Mouse (Mus musculus): ENCODE measurements around the gene Vmn1r85.
A peak's percentile ranks its signal among the peaks of the same experiment; 100 is the strongest.
"Not testable (repeated sequence)": the region's sequence is repeated elsewhere in the genome, so short reads cannot be mapped to it uniquely, and the experiment has no call there.

Vmn1r85 gene

DNA sequence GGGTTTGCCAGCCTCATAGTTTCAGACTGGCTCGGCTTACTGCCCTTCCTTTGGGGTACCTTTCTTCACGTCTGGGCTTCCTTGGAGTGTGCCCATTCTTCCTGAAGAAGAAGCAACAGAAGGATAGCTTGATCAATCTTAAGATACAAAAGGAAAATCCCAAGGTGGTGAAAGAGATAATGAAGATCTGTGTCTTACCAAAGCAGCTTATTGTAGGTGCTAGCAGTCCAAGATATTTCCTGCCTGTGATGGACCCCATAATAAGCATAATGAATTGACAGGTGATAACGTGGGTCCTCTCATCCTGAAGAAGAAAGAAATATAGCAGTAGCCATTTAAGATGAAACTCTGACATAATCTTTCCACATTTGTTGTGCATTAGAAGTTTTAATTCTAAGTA is at the start of gene Vmn1r85:
TSS of gene Vmn1r85 (minus strand) at position 101 of the 400 bp plus-strand sequence.
- no peak for DNase-seq (ENCODE audit: low spot score in 2 of 2)

DNA sequence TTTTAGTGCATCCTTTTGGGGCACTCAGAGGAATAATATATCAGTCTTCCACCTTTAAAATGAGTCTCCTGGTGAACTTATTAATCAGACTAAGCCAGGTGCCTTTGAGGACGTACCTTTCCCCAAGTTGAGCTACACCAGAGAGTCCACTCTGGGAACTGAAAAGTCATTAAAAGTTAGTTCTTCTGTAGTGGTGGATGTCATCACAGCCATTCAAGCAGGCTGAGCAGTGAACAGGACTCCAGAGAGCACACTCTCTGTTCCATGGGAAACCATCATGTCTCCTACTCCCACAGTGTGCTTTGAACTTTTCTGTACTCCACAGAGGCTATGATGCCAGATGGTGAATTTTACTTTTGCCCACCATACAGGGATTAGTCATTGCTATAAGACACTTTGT is 45.1 kb upstream of the Vmn1r85 start, which contains the start of gene Vmn1r87:
TSS of gene Vmn1r87 (minus strand) at position 101 of the 400 bp plus-strand sequence.
- DNase-seq (ENCODE audit: low spot score in 2 of 2): no peak

DNA sequence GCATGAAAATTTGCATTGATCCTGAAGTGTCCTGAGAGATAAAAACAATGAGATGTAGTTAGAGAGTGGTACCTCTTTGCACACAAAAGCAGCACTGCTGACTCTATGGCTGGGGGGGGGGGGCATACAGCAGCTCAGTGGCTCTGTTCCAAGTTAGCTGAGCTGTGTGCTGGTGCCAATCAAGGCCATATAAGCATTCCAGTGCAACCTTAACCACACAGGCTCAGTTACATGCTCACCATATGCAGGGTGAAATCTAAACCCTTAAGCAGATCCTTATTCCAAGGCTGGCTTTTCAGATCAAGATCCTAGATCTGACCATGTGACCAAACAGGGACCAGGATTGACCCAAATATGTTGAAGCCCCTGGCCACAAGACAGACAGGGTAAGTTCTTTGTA is 42.4 kb upstream of the Vmn1r85 start:
- no peak for DNase-seq (ENCODE audit: low spot score in 2 of 2)

DNA sequence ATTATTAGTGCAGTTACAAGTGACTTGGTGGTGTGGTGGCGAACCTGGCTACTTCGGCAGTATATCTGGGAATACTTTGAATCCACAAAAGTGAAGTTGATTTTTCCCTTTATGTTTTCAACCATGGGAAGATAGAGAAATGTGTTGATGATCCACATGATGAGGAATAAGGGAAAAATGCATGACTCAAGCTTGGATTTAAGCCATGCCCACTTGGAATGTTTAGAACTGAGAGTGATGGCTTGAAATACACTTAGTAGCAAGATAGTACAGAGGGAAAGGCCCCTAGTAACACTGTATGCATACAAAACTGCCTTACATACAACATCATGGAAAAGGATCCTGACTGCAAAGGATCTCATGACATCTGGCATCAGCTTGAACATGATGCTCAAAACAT is 36.9 kb upstream of the Vmn1r85 start:
- no peak for DNase-seq (ENCODE audit: low spot score in 2 of 2)

DNA sequence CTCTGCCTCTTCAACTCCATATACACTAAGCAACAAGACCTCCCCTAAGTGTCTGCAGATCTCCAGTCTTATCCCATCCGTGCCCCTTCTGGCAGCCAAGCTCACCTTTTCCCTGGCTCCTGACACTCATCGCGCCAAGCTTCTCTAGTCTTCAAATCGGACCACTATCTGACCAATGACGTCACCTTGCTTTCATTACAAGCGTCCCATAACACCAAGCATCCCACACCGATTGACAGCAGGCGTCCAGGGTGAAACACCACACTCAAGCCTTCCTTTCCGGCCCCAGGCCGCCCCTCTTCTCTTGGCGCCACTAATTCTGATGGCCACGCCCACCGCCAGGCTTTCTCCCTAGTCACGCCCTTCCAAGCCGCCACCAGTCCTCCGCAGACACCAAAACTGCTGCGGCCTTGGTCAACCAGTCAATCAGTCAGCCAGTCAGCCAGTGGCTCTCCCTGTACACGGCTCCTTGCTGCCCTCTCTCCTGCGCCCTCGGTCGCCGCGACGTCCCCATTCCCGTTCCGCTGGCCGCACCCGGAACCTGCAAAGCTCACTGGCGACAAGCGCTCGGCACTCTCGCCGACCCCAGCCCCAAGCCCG is 28.7 kb upstream of the Vmn1r85 start:
- DNase-seq (ENCODE audit: low spot score in 2 of 2): peak in 1 of 2 experiments; percentile 1

DNA sequence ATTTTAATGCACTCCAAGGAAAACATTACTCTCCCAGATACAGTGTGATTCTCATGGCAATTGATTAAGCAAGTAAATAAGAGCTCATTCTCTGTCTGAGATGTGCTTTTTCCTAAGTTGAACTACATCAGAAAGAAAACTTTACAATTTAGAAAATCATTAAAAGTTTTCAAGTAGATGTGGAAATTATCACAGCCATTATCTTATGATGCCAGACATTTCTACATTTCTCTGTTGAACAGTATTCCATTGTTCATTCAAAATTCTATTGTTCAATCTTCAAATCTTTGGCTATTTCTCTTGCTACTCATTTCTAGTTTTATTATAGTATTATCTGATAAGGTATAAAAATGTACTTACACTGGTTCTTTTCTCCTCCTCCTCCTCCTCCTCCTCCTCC is 24.8 kb upstream of the Vmn1r85 start, which contains the start of gene Vmn1r86:
TSS of gene Vmn1r86 (minus strand) at position 101 of the 400 bp plus-strand sequence.
- DNase-seq (ENCODE audit: low spot score in 2 of 2): no peak

DNA sequence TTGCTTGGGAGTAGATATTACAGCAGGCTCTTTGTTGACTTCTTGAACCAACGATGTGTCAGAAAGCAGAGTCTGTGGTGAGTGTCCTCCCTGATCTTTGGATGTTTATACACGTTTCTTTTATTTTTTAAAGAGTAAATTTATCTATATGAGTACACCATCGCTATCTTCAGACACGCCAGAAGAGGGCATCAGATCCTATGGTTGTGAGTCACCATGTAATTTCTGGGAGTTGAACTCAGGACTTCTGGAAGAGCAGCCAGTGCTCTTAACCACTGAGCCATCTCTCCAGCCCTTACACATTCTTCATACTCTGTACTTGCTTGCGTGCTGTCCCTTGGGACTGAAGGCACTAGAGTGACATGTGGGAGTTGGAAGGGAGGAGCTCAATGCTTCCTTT is 22.7 kb downstream of the Vmn1r85 start:
- no peak for DNase-seq (ENCODE audit: low spot score in 2 of 2)

DNA sequence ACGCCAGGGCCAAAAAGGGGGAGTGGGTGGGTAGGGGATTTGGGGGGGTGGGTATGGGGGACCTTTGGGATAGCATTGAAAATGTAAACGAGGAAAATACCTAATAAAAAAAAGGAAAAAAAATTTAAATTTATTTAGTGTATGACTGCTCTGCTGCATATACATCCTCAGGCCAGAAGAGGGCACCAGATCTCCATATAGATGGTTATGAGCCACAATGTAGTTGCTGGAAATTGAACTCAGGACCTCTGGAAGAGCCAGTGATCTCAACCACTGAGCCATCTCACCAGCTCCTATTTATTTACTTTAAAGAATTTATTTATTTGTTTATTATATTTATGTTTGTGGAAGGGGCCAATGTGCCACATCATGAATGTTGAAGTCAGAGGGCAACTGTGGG is 31.6 kb downstream of the Vmn1r85 start:
- DNase-seq (ENCODE audit: low spot score in 2 of 2): not testable (repeated sequence)

DNA sequence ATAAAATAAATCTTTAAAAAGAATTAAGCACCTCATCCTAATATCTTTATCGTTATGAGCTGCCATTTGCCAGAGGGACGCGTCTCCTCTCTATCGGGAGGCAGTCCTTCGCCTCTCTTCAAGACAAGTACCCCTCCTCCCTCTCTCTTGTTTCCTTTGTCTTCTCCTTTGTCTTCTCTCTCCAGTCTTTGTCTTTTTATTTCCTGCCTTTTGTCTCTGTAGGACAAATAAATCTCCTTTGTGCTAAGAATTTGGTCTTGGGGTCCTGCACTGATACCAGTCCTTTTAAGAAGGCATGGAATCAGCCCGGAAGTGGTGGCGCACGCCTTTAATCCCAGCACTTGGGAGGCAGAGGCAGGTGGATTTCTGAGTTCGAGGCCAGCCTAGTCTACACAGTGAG is 35.4 kb downstream of the Vmn1r85 start:
- DNase-seq (ENCODE audit: low spot score in 2 of 2): no peak

DNA sequence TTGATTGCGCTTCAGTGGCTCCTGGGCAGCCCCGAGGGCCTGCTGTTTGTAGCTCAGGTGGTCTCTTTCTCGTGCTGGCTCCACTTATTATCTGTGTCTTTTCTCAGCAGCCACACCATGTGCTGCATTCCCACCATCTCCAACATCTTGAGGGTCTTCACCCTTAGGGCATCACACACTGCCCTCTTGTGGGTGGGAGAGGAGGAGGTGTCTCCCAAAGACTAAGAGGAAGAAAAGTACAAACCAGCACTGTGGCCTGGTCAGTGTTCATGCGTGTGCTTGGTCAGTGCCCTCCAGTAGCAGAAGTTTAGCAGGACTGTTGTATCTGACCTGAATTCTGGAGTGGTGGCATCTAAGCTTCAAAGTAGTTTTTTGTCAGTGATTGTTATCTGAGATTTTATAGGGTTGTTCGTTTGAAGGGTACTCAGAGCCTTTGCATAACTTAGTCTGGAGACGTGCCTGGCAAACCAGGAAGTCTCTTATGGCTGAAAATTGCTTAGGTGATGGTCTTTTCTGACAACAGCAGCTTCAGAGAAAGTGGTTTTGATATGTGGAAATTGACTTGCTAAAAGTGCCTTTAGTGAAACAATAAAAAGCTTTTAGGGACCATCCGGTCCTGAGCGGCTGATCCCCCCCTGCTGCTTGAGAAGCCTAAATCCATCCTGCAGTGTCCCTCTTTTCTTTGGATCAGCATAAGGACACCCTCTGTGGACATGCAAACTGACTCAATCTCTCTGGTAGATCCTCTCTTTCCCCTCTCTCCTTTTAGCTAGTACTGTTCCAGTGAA is 37.9 kb downstream of the Vmn1r85 start:
- DNase-seq (ENCODE audit: low spot score in 2 of 2): no peak

DNA sequence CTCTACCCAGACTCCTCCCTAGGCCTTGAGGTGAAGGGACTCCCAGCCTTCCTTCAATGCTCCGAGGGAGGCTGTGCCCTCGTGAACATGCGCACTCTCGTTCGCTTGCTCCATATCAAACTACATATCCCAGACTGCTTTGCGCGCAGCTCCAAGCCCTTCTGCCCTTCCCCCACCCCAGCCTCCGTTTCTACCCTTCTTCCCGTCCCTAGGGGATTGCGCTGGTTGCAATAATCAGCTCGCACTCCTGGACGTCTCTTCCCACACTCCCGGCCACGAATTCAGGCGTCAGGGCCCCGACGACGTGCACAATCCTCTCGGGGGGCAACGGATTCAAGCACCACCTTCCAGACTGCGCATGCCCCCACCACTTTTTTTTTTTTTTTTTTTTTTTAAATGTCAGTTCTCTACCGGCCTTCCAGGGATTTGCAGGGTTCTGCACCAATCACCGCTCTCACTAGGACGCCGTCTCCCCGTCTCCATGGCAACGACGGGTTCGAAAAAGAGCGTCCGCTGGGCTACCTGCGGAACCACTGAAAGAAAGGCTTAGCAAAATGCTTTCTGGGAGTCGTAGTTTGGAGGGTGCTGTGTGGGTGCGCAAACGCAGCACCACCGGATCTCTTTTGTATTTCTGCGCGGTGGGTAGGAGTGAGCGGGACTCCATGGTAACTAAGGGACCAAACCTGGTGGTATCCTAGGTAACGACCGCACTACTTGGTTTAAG is 40.5 kb downstream of the Vmn1r85 start, which contains the start of gene Mzf1:
TSS of gene Mzf1 (minus strand) at position 478 of the 724 bp plus-strand sequence.
- peak; percentile 95 to 97 for DNase-seq (ENCODE audit: low spot score in 2 of 2)

DNA sequence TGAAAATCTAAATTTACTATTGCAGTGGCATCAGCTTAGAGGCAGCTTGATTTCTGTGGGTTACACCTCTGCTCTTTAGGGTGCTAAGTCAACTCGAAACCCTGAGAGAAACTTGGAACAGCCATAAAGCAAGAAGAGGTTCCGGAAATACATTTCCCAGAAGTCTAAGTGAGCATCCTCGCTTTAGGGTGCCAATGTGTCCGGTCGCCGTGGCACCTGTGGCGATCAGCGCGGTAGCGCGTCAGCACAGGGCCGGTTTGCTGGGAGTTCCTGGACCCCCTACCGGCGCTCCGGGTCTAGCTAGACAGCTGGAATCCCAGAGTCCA is 41.0 kb downstream of the Vmn1r85 start:
- DNase-seq (ENCODE audit: low spot score in 2 of 2): no peak

DNA sequence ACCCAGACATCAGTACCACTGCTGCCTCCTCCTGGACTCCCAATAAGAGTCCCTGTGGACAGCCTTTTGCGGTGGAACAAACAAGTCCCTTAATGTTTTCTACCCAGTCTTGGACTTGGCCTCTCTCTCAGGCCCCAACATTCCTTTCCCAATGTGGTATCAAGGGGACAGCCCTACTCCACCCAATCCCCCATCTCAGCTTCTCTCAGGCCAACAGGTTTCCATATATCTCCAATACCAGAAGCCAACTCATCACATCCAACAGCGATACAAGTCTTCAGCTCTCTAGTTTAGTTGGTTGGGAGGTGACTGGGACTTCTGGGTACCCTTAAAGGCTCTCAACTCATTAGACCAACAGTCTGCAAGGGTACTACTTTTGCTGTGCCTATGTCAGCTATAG is 41.5 kb downstream of the Vmn1r85 start:
- DNase-seq (ENCODE audit: low spot score in 2 of 2): no peak

DNA sequence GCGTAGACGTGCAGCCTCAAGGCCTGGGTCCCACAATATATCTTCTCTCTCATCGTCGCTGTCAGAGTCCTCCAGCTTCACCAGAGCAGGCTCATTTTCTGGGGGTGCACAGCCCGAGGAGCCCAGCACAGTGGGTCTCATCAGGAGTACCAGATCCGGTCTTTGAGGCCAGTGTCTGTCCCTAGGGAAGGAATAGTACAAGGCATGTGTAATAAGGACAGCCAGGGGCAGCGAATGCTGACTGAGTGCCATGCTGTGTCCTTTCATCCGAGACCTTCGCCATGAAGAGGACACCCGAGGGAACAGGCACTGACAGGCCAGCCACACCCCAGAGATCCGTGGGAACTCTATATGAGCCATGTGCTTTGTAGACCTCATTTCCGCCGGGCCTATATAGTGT is 42.0 kb downstream of the Vmn1r85 start:
- DNase-seq (ENCODE audit: low spot score in 2 of 2): no peak

DNA sequence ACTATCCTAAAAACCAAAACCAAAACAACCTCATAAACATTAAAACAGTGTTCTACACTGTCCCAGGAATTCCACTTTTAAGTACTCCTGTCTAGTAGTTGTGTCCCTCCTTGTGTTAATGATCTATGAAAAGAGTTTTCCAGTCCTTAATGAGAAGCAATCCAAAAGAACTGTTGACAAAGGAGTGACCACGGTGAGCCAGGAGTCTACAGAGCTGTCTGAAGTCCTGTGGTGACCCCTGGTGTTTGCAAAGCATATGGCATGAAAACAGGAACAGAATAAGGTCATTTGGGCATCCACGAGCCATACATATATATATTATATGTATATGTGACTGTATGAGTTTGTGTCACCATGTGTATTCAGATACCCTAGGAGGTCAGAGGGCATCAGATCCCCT is 48.9 kb downstream of the Vmn1r85 start:
- peak in 1 of 2 experiments; percentile 57 for DNase-seq (ENCODE audit: low spot score in 2 of 2)

DNA sequence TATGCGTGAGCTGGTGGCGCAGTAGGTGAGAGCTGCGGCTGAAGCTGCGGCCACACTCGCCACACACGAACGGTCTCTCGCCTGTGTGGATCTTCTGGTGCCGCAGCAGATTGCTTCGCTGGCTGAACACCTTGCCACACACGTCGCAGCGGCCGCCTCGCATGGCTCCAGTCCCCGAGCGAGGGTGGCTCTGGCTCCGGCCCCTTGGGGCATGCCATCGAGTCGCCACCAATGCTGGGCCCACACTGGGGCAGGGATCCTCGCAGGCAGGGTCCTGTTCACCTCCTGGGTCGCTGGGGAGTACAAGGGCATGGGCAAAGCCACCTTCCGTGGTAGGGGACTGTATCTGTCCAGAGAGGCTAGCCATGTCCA is 50.7 kb downstream of the Vmn1r85 start:
- DNase-seq (ENCODE audit: low spot score in 2 of 2): peak in 1 of 2 experiments; percentile 13

DNA sequence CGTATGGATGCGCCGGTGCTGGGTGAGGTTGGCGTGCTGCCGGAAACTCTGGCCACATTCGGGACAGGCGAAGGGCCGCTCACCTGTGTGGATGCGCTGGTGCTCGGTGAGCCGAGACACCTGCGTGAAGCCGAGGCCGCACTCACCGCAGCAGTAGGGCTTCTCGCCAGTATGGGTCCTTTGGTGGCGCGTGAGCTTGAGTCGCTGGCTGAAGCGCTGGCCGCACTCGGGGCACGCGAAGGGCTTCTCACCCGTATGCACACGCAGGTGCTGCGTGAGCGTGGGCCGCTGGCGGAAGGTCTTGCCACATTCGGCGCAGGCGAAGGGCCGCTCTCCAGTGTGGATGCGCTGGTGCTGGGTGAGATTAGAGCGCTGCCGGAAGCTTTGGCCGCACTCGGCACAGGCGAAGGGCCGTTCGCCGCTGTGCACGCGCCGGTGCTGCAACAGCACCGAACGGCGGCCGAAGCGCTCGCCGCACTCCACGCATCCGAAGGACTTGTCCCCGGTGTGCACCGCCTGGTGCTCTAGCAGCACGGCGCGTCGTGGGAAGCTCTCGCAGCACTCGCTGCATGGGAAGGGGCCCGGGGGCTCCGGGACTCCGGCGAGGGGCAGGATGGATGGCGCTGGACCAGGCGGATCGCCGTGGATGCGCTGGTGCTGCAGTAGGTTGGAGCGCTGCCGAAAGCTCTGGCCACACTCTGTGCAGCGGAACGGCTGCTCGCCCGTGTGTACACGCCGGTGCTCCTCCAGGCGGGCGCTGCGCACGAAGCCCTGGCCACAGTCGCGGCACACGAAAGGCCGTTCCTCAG is 51.3 kb downstream of the Vmn1r85 start:
- DNase-seq (ENCODE audit: low spot score in 2 of 2): peak in 1 of 2 experiments; percentile 20

DNA sequence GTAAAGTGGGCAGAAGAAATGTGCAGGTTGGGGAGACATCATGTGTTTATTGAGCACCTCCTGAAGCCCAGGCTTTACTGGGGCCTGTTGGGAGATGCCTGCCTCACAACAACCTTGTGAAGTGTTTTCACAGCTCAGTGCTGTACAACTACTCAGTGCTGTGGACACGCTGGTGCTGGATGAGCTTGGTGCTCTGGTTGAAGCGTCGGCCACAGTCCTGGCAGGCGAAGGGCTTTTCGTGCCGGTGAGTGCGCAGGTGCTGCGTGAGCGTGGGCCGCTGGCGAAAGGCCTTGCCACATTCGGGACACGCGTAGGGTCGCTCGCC is 51.9 kb downstream of the Vmn1r85 start:
- DNase-seq (ENCODE audit: low spot score in 2 of 2): peak in 1 of 2 experiments; percentile 3

DNA sequence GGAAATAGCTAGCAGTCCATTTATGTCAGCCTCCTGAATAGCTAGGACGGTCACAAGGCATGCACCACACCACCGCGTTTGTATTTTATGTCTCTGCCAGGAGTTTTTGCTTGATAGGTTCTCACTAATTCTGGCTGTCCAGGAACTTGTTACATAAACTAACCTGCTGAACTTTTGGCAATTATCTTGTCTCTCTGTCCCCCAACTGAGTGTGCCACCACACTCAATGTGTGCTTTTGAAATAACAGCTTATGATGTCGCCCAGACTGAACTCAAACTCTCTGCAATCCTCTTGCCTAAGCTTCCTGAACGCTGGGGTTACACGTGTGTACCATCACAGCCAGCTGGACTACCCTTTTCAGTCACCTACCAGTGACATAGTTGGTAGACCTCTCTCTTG is 52.5 kb downstream of the Vmn1r85 start:
- DNase-seq (ENCODE audit: low spot score in 2 of 2): no peak

DNA sequence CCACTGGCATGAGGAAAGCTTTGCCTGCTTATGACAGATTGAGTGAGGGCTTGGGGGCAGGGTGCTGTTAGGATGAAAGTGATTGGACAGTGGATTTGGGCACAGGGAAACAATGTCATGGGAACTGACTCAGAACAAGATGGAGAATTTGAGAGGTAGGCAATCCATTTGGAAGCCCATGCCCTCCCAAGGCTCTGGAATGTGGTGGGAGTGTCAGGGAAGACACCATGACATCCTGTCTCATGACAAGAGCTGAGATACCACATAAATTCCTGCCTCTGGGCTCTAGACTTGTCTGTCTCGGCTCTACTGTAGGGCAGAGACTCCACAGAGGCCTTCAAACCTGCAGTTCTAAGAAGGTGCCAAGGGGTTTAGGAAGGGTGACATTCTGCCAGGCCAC is 53.7 kb downstream of the Vmn1r85 start:
- DNase-seq (ENCODE audit: low spot score in 2 of 2): no peak

DNA sequence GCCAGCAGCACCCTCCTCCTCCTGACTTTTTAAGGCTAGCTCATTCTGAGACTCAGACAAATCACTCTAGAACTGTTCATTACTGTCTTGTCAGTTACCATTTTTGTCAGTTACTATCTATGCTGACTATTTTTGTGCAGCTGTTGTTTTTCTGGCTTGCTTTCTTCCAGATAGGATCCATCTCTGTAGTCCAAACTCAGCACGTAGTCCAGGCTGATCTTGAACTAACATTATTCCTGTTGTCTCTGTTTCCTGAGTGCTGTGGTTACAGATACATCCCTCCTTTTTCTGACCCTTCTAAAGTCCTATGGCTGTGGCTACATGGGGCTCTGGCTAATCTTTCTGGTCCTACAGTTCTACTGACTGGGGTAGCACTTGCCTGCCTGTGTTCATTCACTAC is 55.8 kb downstream of the Vmn1r85 start:
- DNase-seq (ENCODE audit: low spot score in 2 of 2): no peak

DNA sequence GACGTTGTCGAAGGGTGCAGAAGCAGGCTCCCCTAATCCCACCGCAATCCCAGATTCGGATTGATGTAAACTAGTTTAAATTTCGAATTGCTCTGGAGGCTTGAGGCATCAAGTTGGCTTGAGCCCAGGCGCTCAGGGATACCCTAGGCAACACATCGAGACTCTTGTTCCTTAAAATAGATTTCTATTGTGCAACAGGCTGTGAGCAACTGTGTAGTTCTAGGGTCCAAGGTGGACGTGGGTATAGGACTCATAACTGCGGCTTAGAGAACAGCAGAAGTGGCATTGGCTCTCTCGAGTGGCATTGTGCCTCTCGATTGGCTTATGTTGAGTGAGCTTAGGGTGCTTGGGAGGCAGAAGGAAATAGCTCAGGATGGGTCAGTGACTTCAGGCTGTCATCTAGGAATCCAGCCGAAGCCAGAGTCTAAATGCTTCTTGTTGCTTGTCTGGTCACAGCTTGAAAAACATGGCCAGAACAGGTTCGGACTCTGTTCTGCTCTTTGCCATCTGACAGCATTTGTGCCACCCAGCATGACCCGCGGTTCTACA is 56.3 kb downstream of the Vmn1r85 start:
- no peak for DNase-seq (ENCODE audit: low spot score in 2 of 2)

Measured in left cerebral cortex, adult 9 months (tissue).